Mouse (Mus musculus): ENCODE data around the gene Mst1.

DNA sequence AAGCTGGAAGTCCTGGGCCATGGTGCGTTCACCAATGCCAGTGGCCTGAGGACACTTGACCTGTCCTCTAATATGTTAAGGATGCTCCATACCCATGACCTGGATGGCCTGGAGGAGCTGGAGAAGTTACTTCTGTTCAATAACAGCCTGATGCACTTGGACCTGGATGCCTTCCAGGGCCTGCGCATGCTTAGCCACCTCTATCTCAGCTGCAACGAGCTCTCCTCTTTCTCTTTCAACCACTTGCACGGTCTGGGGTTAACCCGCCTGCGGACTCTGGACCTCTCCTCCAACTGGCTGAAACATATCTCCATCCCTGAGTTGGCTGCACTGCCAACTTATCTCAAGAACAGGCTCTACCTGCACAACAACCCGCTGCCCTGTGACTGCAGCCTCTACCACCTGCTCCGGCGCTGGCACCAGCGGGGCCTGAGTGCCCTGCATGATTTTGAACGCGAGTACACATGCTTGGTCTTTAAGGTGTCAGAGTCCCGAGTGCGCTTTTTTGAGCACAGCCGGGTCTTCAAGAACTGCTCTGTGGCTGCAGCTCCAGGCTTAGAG, 26.5 kb upstream of the Mst1 start:
- TF ChIP-seq CTCF (IDR thresholded peaks at IDR 0.05; ENCODE audit: control insufficient read depth, insufficient read depth, insufficient replicate concordance, low read depth, low read length), result no peak
- TF ChIP-seq POLR2A (IDR thresholded peaks at IDR 0.05; ENCODE audit: control insufficient read depth, low read depth, low read length), result no peak

All from testis, adult 2 months (tissue).